Mouse (Mus musculus) testis, postnatal 10 days (tissue): Measurements from ENCODE around the gene Auh.

Experiments used
- DNase-seq: peaks from one replicate; pipeline ENCODE4 v3.0.0; 2021; ENCODE audit warnings: low spot score

Auh gene

GRCm38 (mm10) chr13:52878823-52879222, 50.7 kb downstream of the Auh start:
- no peak for DNase-seq

DNA sequence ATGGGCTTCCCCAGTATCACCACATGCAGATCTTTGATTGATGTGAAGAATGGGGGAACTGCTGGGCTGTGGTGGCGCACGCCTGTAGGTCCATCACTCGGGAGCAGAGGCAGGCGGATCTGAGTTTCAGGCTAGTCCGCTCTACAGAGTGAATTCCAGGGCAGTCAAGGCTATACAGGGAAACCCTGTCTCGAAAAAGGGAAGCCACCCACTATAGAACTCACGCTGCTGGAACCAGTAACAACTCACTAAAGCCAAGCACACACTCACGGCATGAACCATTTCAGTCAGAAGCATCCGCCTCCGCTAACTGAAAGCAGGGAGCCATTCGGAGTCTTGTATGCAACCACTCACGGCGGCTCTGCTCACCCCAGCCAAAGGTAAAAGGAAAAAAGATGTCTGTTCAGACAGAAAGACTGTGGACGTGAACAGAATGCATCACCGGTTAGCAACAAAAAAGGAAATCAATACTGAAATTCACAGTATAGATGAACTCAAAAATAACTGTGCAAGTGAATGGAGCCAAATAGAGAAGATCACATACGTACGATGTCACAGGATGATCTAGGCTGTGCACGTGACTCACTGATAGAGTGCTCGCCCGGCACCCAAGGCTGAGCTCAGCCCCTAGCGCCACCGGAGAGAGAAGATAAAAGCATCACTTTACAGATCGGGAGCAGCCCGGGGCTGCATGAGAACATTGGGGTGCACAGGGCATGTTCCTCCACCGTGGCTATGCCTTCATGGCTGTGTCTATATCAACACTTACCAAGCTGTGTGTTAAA, 53.7 kb downstream of the Auh start:
- DNase-seq, result no peak

DNA sequence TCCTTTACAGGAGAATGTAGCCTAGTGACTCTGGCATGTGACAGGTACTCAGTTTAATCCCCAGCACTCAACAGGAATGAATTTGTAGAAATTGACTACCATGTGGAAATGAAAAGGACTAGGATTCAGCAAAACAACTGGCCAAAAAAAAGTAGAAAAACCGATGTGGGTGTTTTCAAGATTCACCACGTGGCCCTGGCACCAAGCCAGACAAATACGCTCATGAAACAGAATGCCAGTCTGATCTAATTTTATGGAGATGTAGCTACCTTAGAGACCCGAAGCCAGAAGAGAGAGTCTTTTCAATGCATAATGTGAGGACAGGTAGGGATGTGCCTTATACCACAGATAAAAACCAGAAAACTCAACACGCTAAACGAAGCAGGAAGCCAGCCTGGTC, 54.4 kb downstream of the Auh start:
- no peak for DNase-seq

DNA sequence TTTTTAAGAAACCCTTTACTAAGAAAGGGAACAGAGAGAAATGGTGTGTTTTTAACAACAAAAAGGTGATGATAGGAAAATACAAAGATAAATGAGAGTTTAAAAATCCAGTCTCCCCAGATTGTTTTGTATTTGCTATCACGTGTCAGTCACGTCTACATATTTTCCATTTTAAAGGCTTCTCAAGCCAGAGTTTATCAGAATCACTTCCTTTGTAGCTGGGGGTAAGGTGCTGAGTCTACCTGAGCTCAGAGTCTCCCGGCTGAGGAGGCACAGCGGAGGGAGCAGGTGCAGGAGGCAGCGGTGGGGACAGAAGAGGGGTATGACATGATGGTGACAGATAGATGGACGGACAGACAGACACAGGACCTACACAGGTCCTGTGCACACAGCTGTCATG, 55.1 kb downstream of the Auh start:
- no peak for DNase-seq

DNA sequence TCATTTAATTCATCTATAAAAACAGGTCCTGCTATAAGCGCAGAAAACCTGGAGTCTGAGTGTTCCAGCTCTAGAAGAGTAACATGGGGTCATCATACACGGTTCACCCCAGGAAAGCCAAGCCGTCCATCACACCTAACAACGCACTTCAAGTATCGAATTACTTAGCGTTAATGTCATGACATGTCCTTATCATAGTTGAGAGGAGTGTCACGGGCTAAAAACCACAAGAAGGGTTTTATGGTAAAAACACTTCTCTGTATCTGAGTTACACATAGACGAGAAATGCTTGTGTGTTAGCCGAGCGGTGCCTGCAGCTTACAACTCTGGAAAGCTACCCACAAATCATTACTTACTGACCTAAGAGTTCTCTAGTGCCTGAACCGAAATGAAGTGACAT, 55.6 kb downstream of the Auh start:
- DNase-seq, result no peak

DNA sequence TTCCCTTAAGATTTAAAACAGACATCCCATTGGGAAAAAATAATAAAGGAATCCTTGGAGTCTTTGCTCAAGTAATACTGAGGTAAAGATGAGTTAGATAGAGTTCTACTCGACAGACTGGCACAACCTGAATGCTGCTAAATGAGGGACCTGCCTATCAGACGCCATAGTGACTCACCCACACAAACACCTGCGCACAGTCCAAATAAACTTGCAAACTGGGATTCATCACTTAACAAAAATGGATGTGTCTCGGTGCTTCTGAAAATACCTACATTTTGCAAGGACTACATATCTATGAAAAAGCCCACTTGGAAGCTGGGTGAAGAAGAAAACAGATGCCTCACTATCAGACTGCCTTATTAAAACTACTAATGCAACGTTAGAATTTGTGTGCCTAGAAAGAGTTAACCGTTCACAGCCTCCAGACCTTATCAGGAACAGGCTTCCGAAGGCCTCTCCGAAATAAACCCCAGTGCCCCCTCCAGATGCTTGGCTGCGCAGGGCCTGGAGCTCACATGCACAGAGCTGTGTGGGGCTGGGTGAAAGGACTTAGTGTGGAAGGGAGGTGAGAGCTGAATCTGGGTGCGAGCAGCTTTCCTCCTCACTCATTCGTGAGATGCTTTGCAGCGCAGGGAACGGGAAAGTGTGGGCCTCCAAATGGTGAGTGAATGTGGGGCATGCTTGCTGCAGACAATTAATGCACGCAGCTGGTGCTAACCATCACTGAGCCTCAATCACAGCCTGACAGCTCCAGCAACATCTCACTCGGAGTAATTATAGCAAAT, 63.3 kb downstream of the Auh start:
- no peak for DNase-seq

GRCm38 (mm10) chr13:52863436-52863835, 66.0 kb downstream of the Auh start:
- no peak for DNase-seq

- no peak for DNase-seq
Measured at GRCm38 (mm10) chr13:52860006-52860685, 69.3 kb downstream of the Auh start.

DNA sequence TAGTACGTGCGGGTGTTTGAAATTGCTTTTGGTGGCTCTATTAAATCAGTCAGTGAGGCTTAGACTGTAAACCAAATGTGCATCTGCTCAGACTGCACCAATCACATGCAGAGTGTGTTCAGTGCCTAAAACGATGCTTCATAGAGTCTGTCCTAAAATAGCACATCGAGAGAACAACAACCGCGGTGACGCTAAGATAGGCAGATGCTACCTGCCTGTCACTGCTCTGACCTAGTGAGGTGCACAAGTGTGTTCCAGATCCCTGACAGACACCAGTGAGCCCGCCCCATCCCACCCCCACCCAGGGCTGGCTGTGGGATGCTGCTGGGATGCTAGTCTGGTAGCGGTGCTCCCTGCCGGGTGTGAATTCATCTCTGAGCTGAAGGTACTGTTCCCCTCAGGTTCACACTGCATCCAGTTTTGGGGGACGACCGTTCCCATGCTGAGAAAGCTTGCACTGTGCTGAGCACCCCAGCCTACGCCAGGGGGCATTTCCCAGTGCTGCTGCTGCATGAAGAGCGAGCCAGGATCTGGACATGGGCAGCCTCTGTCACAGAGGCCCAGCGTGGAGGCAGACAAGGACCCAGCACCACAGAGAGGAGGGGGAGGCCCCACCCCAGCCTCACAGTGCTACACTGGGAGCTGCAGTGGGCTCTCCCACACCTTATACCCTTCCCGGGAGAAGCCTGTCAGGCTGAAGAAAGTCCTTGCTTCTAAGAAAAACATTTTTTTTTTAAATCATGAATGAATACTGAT, 70.2 kb downstream of the Auh start:
- DNase-seq, result no peak

GRCm38 (mm10) chr13:52858373-52858772, 71.1 kb downstream of the Auh start:
- DNase-seq, result no peak

DNA sequence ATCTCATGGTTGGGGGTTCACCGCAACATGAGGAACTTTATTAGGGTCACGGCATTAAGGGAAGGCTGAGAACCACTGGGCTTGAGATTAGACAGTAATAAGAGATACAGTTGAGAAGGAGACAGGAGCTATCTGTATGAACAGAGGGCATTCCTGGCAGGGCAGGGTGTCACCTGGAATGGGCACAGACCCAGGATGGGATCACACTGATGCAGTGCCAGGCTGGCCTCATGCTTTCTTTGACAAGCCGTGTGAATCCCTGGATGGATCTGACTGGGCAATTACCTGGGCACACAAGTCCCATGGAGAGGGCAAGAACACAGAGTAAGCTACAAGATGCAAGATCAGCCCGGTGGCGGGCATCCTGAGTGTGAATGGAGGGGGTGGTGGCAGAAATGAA, 71.7 kb downstream of the Auh start:
- no peak for DNase-seq

DNA sequence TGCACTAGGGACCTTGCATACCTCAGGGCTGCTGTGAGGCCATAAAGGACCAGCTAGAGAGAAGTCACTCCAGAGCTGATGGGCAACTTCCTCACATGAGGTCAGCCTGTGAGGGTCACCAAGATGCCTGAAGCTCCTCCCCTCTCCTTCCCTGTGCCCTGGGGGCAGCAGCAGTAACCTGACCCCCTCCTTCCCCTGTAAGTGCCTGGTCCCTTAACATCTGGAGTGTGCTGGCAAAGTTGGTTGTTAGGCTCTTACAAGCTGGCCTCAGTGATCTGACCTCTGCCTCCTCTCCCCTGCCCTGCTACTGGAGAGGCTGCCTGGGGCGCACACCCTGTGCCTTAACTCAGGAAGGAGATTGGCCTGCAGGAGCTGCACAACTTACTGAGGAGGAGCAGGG, 75.9 kb downstream of the Auh start:
- no peak for DNase-seq

DNA sequence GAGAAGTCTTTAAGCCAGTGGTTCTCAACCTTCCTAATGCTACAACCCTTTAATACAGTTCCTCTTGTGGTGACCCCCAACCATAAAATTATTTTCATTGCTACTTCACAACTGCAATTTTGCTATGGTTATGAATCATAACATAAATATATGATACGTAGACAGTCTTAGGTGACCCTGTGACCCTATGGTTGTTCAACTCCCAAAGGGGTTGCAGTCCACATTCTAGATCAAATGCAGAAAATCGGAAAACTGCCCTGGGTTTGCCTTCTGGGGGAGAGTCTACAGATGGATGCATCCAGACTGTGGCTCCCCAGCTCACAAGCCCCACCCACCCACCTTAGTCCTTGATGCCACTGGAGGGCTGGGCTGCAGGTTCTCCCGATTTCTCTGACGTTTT, 77.6 kb downstream of the Auh start:
- no peak for DNase-seq

DNA sequence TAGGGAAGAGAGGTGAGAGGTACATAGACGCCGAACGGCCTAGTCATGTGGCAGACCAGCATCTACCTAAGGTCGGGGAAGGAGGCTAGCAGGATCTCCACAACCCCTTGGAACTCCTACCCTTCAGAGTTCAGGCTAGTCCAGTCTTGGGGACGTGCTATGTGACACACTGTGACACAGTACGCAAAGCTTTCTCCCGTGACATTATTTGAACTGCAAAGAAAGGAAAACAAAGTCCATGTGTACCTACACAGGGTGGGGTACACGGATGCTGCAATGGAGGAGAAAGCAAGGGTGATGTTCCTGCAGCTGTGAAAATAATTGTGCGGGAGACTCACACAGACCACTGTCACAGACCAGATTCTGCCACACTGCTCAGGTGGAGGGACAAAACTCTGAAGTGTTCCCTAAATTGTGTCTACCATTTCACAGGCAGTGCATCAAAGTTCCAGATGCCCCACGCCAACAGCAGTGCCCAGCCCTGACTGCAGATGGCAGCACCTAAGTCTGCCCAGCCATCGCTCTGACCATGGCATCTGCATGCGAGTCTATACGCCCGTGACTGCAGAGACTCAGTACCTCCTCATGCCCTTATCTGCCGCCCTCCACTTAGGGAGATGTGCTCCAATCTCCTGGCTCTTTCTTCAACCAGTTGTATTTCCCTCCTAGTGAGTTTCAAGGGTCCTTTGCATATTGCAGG, 79.3 kb downstream of the Auh start:
- no peak for DNase-seq

DNA sequence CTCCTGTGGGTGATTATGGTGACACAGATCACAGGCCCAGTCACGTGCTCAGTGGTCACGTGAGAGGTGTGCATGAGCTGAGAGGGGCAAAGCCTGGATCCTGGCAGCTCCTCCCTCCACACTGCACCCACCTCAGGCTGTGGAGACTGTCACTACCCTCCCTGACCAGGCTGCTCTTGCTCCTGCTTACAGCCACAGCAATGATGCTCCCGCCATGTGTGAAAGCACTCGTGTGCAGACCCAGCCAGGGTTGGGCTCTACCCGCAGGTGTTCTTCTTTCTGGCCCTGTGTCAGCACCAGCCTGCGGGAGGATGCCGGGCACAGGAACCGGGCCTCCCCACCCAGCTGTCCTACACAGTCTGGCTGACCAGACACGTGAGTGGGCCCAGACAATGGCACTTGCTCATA, 80.1 kb downstream of the Auh start:
- no peak for DNase-seq

DNA sequence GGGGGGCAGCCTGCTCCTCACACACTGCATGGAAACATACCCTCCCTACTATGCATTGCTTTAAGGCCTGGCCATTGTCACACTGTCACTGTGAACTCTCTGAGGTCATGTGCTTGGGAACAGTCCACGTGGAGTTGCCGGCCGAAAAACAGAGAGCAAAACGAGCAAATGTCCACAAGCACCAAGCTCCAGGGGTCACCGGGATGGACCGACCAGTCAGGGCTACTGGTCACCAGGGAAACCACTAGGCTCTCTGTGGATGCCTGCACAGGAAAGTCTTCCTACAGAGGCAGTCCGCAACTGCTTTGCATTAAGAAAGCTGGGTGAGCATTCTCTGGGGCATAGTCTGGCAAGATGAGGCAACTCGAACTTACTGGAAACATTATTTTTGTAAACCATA, 82.0 kb downstream of the Auh start:
- DNase-seq, result no peak

DNA sequence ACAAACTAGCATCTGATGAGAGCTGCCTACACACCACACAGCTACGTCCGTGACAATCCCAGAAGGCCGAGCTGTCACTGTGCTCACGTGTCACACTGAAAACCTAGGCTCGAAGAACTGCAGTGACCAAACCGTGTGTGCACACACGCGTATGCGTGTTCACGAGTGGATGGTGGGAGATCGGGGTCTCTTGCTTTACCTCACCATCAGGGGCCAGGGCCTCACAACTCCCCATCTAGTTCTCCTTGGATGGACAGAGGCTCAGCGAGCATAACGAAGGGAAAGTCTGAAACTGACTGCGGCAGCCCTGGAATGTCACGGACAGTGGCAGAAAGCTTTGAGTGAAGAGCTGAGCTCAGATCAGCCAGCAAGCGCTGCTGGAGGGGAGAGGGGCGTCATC, 82.4 kb downstream of the Auh start:
- DNase-seq, result no peak

DNA sequence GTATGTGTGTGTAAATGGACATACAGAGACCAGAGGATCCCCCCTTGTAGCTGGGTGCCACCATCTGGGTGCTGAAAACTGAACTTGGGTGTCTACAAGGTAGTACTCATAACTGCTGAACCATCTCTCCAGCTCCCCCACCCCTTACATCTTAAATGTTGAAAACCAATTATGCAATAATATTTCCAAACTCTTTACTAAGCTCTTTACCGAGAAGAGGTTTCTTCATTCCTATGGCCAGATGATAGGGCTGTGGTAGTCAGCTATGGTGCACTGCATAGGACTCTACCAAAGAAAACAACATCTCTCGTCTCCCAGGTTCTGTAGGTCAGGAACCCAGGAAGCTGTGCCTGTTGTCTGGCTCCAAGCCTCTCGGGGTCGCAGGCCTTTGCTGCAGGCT, 83.9 kb downstream of the Auh start:
- no peak for DNase-seq

GRCm38 (mm10) chr13:52843536-52844178, 85.8 kb downstream of the Auh start:
- DNase-seq, result no peak

DNA sequence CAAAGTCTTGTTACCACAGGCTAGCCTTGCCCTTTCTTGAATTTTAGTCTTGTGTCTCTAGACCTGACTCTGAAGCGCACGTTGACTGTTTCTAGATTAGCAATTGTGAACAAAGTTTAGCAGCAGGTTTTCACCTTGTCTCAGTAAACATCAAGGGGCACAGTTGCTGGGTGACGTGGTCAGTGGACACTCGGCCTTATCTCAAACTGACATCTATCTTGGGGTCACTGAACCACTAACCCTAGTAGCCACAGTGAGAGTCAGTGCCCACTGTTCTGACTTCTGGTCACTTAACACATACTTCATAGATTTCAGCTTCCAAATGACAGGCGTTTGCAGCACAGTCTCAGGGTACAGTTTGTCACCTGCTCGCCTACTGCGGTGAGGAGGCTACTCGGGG, 93.2 kb downstream of the Auh start:
- no peak for DNase-seq

GRCm38 (mm10) chr13:52834591-52834990, 94.9 kb downstream of the Auh start:
- DNase-seq, result no peak
